Mouse (Mus musculus): ENCODE results near the gene Vps37d. TPM values are rescaled to one million over a fixed set of nuclear protein-coding genes. Genes with fewer than 3 reads are reported as not detected.

Vps37d gene
- 12.6 and 12.9 TPM in 2 replicates for polyA plus RNA-seq (2015; fragmentation: Nextera tagmentation; extraction: Ambion mirVana)

DNA sequence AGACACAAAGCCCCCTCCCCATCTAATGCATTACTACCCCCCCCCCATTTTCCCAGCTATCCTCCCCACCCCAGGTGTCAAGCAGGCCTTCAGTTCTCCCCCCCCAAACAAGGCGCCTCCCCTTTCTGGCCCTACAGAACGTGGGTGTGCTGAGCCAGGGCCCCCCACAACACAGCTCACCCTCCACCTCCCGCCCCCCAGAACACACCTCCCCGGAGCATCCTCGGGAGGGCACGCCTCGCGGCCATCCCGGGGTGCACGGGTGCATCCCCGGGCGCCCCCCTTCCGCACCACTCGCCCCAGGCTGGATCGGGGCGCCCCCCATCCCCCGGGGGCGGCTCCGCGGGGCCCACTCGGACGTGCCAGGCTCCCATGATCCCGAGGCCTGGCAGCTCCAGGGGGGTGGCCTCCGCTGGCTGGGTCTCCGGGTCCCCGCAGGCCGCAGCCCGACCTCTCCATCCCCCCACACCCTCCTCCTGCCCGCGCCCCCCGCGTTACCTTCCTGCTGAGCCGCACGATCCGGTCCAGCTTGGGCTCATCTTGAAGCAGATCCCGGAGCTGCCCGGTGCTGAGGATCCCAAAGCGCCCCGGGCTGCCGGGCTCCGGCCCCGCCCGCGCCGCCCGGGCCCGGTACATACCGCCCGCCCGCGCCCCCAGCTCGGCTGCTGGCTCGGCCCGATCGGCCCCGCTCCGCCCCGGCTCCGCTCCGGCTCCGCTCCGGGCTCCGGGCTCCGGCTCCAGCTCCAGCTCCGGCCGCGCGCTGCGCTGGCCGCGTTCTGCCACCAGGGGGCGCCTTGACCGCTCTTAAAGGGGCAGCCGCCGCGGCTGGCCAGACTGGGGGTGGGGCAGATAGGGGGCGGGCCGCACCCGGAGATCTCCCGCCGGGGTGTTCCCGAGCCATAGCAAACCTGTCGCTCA is at the start of gene Vps37d:
Gene Vps37d (minus strand): TSS at position 703 of the 918 bp plus-strand sequence.
- peaks cover 5% of the 10 kb centered on the region for H3K36me3 ChIP-seq
- WGBS: under 1% methylated on average over 72 of the region's 83 CpGs

DNA sequence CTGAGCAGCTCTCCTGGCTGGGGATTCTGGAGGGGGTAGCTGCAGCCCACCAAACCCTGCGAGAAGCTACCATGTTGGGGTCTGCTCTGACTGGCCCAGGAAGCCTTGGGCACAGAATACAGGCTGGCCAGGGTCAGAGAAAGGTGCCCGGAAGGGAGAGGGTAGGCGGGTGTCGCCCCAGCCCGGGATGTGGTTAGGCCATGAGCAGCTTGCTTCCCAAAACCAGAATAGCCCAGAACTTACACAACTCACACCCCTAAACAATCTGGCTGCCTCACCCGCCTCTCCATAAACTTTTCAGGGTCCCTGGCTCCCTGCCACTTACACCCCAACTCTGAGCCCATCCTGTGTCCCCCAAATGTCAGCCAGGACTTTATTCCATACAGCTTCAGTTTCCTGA is 49.6 kb upstream of the Vps37d start:
- Histone ChIP-seq H3K27me3 (peaks cover 6% of the 10 kb centered on the region), H3K36me3 (no peaks in the 10 kb centered on the region), H3K9ac (no peak overlapping the region), H3K9me3 (replicated peaks) (no peaks in the 10 kb centered on the region), H3K4me3 (replicated peaks) (no peak overlapping the region), H3K27ac (replicated peaks) (no peak overlapping the region), H3K4me2 (replicated peaks) (no peak overlapping the region), H3K4me1 (no peaks in the 10 kb centered on the region)
- 77% methylated on average over 6 of the region's 6 CpGs for WGBS
- no peak for ATAC-seq (ENCODE audit: insufficient number of reproducible peaks, low FRiP score, low TSS enrichment, low read depth)

More for the DNA sequence above, at the start of gene Vps37d:
- H3K27me3 ChIP-seq: no peaks in the 10 kb centered on the region
- ATAC-seq (ENCODE audit: insufficient number of reproducible peaks, low FRiP score, low TSS enrichment, low read depth): peak; percentile 83
- H3K27ac ChIP-seq (replicated peaks): peak within 1 kb of the TSS; percentile 89
- peak within 1 kb of the TSS; percentile 80 for H3K4me2 ChIP-seq (replicated peaks)
- H3K4me3 ChIP-seq (replicated peaks): peak within 1 kb of the TSS; percentile 93
- peak within 1 kb of the TSS; percentile 93 for H3K9ac ChIP-seq
- H3K4me1 ChIP-seq: peaks cover 28% of the 10 kb centered on the region
- no peaks in the 10 kb centered on the region for H3K9me3 ChIP-seq (replicated peaks)

DNA sequence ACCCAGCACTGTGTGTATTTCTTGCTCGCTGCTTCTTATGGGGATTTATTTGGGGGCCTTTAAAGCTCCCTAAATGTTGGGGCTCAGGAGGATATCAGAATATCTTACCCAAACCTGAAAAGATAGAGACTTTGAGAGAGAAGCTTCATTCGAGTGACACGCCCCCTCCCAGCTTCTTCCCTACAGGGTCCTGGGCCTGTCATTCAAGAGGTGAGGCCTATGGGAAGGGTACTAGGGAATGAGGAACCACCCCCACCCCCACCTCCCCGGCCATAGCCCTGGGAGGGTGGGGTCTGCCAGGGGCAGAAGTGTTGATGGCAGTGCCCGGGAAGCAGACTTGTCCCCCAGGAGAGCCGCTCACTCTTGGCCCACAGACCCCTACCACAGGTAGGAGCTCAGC is 48.1 kb upstream of the Vps37d start:
- ATAC-seq (ENCODE audit: insufficient number of reproducible peaks, low FRiP score, low TSS enrichment, low read depth): no peak
- WGBS: 60% methylated on average over 6 of the region's 6 CpGs
- H3K9ac ChIP-seq: no peak overlapping the region
- H3K9me3 ChIP-seq (replicated peaks): no peaks in the 10 kb centered on the region
- no peak overlapping the region for H3K4me3 ChIP-seq (replicated peaks)
- H3K36me3 ChIP-seq: no peaks in the 10 kb centered on the region
- no peaks in the 10 kb centered on the region for H3K4me1 ChIP-seq
- peaks cover 5% of the 10 kb centered on the region; the same call in 1 of the 2 replicates for H3K27me3 ChIP-seq
- no peak overlapping the region for H3K4me2 ChIP-seq (replicated peaks)
- H3K27ac ChIP-seq (replicated peaks): no peak overlapping the region

DNA sequence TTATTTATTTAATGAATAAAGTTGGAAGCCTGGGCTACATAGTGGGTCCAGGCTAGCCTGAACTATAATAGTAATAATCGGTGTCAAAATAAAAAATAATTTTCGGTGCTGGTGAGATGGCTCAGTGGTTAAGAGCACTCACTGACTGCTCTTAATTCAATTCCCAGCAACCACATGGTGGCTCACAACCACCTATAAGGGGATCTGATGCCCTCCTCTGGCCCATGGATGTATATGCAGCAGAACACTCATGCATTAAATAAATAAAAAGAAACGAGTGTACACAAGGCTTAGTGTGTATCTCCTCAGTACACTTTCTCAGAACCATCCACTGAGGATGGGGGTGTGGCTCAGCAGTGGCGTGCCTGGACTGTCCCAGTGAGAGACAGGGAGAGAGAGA is 42.7 kb upstream of the Vps37d start:
- 61% methylated on average over 4 of the region's 4 CpGs for WGBS
- no peak overlapping the region for H3K9ac ChIP-seq
- peaks cover 3% of the 10 kb centered on the region; the same call in 1 of the 2 replicates for H3K4me1 ChIP-seq
- no peak overlapping the region for H3K4me3 ChIP-seq (replicated peaks)
- no peak for ATAC-seq (ENCODE audit: insufficient number of reproducible peaks, low FRiP score, low TSS enrichment, low read depth)
- no peak overlapping the region for H3K27ac ChIP-seq (replicated peaks)
- peaks cover 5% of the 10 kb centered on the region; the same call in 1 of the 2 replicates for H3K27me3 ChIP-seq
- no peaks in the 10 kb centered on the region for H3K36me3 ChIP-seq
- no peaks in the 10 kb centered on the region for H3K9me3 ChIP-seq (replicated peaks)
- H3K4me2 ChIP-seq (replicated peaks): no peak overlapping the region

DNA sequence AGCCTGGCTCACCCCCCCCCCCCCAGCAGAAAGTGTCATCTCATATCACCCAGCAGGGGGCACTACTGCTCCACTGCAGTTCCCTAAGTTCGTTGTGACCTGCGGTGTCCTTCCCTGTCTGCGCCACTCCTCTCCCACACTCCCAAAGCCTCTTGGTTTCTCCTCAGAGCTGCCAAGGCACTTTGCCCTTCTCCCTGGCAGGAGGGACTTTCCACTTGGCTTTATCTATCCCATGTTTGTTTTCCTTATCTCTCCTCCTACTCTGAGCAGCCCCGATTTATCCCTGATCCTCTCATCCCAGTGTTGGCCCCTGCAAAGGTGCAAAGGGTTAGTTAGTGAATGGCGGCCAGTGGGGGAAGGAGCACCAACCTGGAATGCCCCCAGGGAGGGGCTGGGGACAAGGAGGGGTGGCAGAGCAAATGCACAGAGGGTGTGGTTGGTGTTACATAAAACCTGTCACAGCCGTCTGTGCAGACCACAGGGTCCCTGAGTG is 40.6 kb upstream of the Vps37d start:
- no peaks in the 10 kb centered on the region for H3K36me3 ChIP-seq
- H3K9ac ChIP-seq: no peak overlapping the region
- peaks cover 3% of the 10 kb centered on the region; the same call in 1 of the 2 replicates for H3K4me1 ChIP-seq
- H3K27me3 ChIP-seq: peaks cover 5% of the 10 kb centered on the region; the same call in 1 of the 2 replicates
- H3K9me3 ChIP-seq (replicated peaks): no peaks in the 10 kb centered on the region
- no peak overlapping the region for H3K4me3 ChIP-seq (replicated peaks)
- H3K4me2 ChIP-seq (replicated peaks): no peak overlapping the region
- 27% methylated on average over 6 of the region's 6 CpGs for WGBS
- H3K27ac ChIP-seq (replicated peaks): no peak overlapping the region
- ATAC-seq (ENCODE audit: insufficient number of reproducible peaks, low FRiP score, low TSS enrichment, low read depth): no peak

DNA sequence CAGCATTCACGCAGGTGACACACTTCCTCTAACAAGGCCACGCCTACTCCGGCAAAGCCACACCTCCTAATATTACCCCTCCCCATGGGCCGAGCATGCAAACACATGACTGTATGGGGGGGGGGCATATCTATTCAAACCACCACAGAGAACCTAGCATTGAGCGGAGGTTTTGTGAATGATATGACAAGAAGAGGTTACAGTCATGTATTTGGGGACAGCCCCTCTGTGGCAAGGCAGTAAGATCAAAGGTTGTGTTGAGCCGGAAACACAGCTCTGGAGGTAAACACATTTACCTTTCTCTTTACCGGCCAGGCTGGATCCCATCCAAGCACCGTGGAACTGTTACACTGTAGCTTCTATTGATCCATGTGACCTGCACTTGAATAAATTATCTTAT is 37.2 kb upstream of the Vps37d start:
- 0 out of 2 replicates have a peak, but pooled peaks cover 2% of the 10 kb centered on the region for H3K27me3 ChIP-seq
- H3K4me1 ChIP-seq: peaks cover 3% of the 10 kb centered on the region; the same call in 1 of the 2 replicates
- no peak overlapping the region for H3K27ac ChIP-seq (replicated peaks)
- no peak overlapping the region for H3K4me3 ChIP-seq (replicated peaks)
- H3K9ac ChIP-seq: no peak overlapping the region
- no peaks in the 10 kb centered on the region for H3K36me3 ChIP-seq
- no peaks in the 10 kb centered on the region for H3K9me3 ChIP-seq (replicated peaks)
- 84% methylated on average over 8 of the region's 8 CpGs for WGBS
- H3K4me2 ChIP-seq (replicated peaks): no peak overlapping the region
- no peak for ATAC-seq (ENCODE audit: insufficient number of reproducible peaks, low FRiP score, low TSS enrichment, low read depth)

DNA sequence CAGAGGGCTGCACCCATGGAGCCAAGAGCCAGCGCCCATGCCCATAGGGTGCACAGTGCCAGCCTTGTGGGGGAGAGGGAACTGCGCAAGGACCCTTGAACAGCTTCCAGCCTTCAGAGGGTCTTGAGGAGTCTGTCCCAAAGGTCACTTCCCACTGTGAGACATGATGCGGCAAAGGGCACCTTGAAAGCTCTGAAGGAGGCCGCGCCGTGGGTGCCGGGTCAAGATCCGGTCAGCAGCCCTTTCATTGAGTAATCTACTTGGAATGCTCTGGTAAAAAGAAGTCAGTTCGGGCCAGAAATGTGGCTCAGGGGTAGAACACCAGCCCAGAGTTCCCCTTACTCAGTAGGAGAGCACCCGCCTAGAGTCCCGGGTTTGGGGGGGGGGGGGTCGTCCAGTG is 35.7 kb upstream of the Vps37d start:
- Histone ChIP-seq H3K4me1 (peaks cover 3% of the 10 kb centered on the region; the same call in 1 of the 2 replicates), H3K9ac (no peak overlapping the region), H3K4me2 (replicated peaks) (no peak overlapping the region), H3K27ac (replicated peaks) (no peak overlapping the region), H3K36me3 (no peaks in the 10 kb centered on the region), H3K9me3 (replicated peaks) (no peaks in the 10 kb centered on the region), H3K27me3 (peaks cover 15% of the 10 kb centered on the region), H3K4me3 (replicated peaks) (no peak overlapping the region)
- no peak for ATAC-seq (ENCODE audit: insufficient number of reproducible peaks, low FRiP score, low TSS enrichment, low read depth)
- 85% methylated on average over 12 of the region's 12 CpGs for WGBS

DNA sequence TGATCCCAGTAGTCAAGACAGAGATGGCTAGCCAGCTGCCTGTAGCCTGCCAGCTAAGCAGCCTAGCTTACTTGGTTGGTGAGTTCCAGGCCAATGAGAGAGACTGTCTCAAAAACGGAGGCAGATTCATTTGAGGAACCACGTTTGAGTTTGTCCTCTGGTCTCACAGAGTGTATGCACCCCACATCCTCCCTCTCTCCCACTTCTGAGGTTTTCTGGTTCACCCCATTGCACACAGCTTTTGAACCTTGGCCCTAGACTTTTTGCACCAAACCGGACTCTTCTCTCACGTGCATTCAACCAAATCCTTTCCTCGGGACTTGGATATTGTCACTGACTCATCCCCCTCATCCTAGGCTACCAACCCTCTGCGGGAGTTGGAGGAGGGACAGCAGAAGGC is 31.9 kb upstream of the Vps37d start:
- Histone ChIP-seq H3K36me3 (no peaks in the 10 kb centered on the region), H3K9ac (no peak overlapping the region), H3K9me3 (replicated peaks) (no peaks in the 10 kb centered on the region), H3K4me2 (replicated peaks) (no peak overlapping the region), H3K4me1 (peaks cover 21% of the 10 kb centered on the region), H3K27me3 (peaks cover 51% of the 10 kb centered on the region), H3K4me3 (replicated peaks) (no peak overlapping the region), H3K27ac (replicated peaks) (no peak overlapping the region)
- no peak for ATAC-seq (ENCODE audit: insufficient number of reproducible peaks, low FRiP score, low TSS enrichment, low read depth)
- WGBS: 64% methylated on average over 6 of the region's 6 CpGs

DNA sequence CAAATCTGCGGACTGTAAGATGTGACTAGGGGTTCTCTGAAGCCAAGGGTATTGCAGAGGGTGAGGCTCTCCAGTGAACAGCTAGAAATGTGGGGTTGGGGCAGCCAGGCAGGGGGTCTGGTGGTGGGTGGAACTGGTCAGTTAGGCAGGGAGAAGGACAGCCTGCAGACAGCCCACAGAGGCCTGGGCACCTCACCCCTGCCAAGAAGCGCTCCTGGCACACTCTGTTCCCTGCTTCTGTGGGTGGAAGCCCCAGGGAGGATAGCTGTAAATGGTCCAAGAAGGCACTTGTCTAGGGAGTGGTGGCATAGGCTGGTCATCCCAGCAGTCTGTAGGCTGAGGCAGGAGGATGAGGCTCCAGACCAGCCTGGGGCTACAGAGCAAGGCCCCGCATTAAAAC is 31.4 kb upstream of the Vps37d start:
- Histone ChIP-seq H3K4me2 (replicated peaks) (no peak overlapping the region), H3K9me3 (replicated peaks) (no peaks in the 10 kb centered on the region), H3K4me1 (peaks cover 21% of the 10 kb centered on the region), H3K4me3 (replicated peaks) (no peak overlapping the region), H3K27me3 (peaks cover 54% of the 10 kb centered on the region), H3K9ac (no peak overlapping the region), H3K27ac (replicated peaks) (no peak overlapping the region), H3K36me3 (no peaks in the 10 kb centered on the region)
- no peak for ATAC-seq (ENCODE audit: insufficient number of reproducible peaks, low FRiP score, low TSS enrichment, low read depth)
- WGBS: 92% methylated on average over 3 of the region's 3 CpGs

DNA sequence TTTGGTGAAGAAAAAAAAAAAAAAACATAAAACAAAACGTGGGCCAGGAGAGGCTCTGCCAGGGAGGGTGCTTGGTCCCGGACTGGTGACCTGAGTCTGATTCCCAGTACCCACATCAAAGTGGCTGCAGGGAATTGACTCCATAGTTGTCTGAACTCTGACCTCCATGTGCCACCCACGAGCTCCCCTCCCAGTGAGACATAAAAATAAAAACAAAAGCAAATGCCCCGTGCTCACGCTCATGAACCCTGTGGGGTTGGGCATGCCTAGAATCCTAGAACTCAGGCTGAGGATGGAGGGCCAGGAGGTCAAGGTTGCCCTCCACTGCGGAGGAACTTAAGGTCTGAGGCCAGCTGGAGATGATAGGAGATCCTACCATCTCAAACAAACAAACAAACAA is 31.0 kb upstream of the Vps37d start:
- no peak overlapping the region for H3K9ac ChIP-seq
- peaks cover 54% of the 10 kb centered on the region for H3K27me3 ChIP-seq
- no peaks in the 10 kb centered on the region for H3K9me3 ChIP-seq (replicated peaks)
- 51% methylated on average over 6 of the region's 6 CpGs for WGBS
- H3K36me3 ChIP-seq: no peaks in the 10 kb centered on the region
- H3K4me2 ChIP-seq (replicated peaks): no peak overlapping the region
- H3K4me3 ChIP-seq (replicated peaks): no peak overlapping the region
- H3K27ac ChIP-seq (replicated peaks): no peak overlapping the region
- ATAC-seq (ENCODE audit: insufficient number of reproducible peaks, low FRiP score, low TSS enrichment, low read depth): no peak
- H3K4me1 ChIP-seq: peaks cover 21% of the 10 kb centered on the region

DNA sequence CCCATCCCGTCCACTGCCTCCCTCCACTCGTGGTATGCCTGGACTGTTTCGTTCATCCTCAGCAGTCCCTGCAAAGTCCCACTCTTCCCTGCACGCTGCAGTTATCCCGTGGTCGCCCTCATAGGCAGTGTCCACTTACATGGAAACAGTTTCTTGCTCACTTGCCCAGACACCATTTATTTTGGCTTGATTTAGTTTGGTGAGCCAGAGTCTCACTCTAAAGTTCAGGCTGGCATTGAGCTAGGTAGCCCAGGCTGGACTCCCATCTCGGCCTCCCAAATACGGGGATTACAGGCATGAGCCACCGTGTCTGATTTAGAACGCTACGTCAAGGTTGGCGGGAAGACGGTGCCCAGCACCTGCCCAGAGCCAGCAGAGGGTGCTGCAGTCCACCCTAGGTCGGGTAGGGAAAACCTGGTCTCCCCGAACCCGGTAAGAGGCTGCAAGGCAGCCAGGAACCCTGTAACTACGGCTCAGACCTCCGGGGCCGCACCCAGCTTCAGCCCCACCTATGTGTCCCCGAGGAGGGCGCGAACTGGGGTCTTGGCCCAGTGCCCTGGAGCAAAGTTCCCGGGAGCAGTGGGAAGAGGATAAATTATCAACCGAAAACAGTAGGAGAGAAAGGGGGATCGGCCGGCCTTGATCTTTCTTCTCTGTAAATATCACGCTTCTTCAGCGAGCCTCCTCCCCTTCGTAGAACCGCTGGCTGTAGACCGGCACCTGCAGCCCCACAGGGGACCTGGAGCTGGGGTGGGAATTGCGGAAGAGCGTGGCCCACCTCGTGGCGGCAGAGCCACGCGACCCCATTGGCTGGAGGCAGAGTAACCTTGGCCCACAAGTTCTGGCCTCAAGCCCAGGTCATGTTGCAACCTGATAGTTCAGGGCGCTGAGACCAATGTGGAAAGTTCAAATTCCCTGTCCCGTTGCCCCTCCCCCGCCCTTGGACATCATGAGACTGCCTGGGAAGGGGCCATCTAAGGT is 29.7 kb upstream of the Vps37d start:
- H3K4me2 ChIP-seq (replicated peaks): peak overlapping the region; percentile 98
- no peak for ATAC-seq (ENCODE audit: insufficient number of reproducible peaks, low FRiP score, low TSS enrichment, low read depth)
- 7% methylated on average over 40 of the region's 40 CpGs for WGBS
- H3K9ac ChIP-seq: no peak overlapping the region
- no peaks in the 10 kb centered on the region for H3K36me3 ChIP-seq
- no peak overlapping the region for H3K27ac ChIP-seq (replicated peaks)
- H3K4me3 ChIP-seq (replicated peaks): peak overlapping the region; percentile 53
- peaks cover 21% of the 10 kb centered on the region for H3K4me1 ChIP-seq
- H3K9me3 ChIP-seq (replicated peaks): no peaks in the 10 kb centered on the region
- H3K27me3 ChIP-seq: peaks cover 57% of the 10 kb centered on the region

Data from embryonic facial prominence, embryonic 15.5 days (tissue).